Mouse (Mus musculus) adrenal gland (tissue): ENCODE data around the gene Ccdc17.

Experiments
- intact Hi-C: fragments of 180-260 bp; cut with DNase I; formaldehyde crosslinking; loops from one replicate; pipeline ENCODE4 v1.15.1; 2025

Gene Ccdc17

DNA sequence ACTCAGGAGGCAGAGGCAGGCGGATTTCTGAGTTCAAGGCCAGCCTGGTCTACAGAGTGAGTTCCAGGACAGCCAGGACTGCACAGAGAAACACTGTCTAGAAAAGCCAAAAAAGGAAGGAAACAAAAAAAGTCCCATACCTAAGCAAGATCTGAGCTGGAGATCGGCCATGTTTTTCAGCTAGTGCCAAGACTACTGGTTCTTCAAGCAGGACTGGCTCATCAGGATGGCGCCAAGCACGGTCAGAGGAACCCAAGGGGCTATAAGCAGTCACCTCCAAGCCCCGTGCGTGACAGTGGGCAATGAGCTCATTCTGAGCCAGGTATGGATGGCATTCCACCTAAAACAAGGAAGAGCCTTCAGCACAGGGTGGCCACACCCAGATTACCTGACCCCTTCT lies 42.4 kb downstream of the Ccdc17 start:
- intact Hi-C loops = no loop called here

GRCm38 (mm10) chr4:116642071-116642470 lies 45.6 kb downstream of the Ccdc17 start:
- intact Hi-C loops = no loop called here

DNA sequence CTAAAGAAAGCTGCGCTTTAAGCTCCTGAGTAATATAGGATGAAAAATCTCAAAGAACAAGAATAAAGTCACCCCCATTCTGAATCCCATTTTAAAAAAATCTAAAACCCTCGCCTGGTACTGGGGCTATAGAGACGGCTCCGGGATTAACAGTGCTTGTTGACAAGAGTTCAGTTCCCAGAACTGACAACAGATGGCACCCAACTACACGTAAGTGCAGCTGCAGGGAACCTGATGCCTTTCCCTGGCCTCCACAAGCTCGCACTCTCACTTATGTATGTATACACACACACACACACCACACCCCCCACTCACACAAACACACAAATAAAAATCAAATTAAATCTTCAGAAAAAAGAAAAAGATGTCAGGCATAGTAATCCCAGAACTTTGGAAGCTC lies 47.9 kb downstream of the Ccdc17 start:
- intact Hi-C loops = no loop called here

DNA sequence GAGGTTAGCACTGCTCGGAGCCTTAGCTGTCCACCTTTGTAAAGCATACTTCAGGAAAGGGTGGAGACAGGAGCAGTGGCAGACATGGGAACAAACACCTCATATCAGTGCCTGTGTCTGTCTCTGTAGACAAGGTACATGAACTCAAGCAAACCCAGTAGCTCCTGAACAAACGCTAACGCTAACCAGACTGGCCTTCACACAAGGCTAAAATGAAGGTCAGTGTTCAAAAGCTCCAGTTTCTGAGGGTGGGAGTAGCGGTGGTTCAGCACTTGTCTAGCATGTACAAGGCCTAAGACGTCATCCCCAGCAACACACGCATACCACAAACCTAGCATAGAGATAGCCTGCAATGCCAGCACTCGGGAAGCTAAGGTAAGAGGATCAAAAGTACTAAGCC lies 49.2 kb downstream of the Ccdc17 start:
- intact Hi-C loops = loop anchor here (5.0 kb wide), 1 partner anchor 42 kb away; the partner anchor contains the start of gene Prdx1

DNA sequence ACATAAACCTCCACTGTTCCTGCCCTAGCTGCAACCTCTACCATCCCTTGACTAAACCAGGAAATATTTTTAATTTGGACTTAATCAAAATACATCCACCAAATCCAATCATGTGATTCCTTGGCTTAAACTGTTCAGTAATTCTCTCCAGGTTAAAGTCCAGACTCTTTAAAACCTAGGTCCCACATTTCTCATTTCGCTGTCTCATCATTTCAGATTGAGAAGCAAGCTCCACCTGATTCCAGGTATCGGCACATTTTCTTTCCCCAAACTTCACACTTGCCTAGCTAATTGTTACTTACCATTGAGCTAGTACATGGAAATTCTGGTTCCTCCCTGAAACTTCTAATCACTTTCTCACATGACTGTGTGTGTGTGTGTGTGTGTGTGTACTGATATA lies 53.0 kb downstream of the Ccdc17 start:
- intact Hi-C loops = loop anchor here (5.0 kb wide), 1 partner anchor 38 kb away; the partner anchor contains the start of gene Prdx1
